Mouse (Mus musculus) urinary bladder, postnatal 10 days (tissue): ENCODE measurements around the gene Pcdh17.

ENCODE experiments used
- DNase-seq: peaks from one replicate; pipeline ENCODE4 v3.0.0; 2022; ENCODE audit warnings: low spot score

Pcdh17 gene

GRCm38 (mm10) chr14:84477411-84477810, 34.0 kb downstream of the Pcdh17 start:
- DNase-seq, result no peak

GRCm38 (mm10) chr14:84480546-84480945, 37.2 kb downstream of the Pcdh17 start:
- no peak for DNase-seq

GRCm38 (mm10) chr14:84484350-84484749, 41.0 kb downstream of the Pcdh17 start:
- DNase-seq, result no peak

- DNase-seq, result no peak
Measured at GRCm38 (mm10) chr14:84511010-84511409, 67.6 kb downstream of the Pcdh17 start.

- DNase-seq, result no peak
Measured at GRCm38 (mm10) chr14:84532397-84532796, 89.0 kb downstream of the Pcdh17 start.

GRCm38 (mm10) chr14:84535264-84535663, 91.9 kb downstream of the Pcdh17 start:
- DNase-seq, result no peak

- no peak for DNase-seq
Measured at GRCm38 (mm10) chr14:84541838-84542237, 98.5 kb downstream of the Pcdh17 start.

GRCm38 (mm10) chr14:84545968-84546367, 102.6 kb downstream of the Pcdh17 start:
- DNase-seq, result no peak

GRCm38 (mm10) chr14:84547513-84548194, 104.3 kb downstream of the Pcdh17 start:
- no peak for DNase-seq

GRCm38 (mm10) chr14:84551546-84551945, 108.2 kb downstream of the Pcdh17 start:
- no peak for DNase-seq

- no peak for DNase-seq
Measured at GRCm38 (mm10) chr14:84571071-84571470, 127.7 kb downstream of the Pcdh17 start.
